Comparison of ENCODE assay signal across 8 mouse cellular contexts in the genomic region with DNA sequence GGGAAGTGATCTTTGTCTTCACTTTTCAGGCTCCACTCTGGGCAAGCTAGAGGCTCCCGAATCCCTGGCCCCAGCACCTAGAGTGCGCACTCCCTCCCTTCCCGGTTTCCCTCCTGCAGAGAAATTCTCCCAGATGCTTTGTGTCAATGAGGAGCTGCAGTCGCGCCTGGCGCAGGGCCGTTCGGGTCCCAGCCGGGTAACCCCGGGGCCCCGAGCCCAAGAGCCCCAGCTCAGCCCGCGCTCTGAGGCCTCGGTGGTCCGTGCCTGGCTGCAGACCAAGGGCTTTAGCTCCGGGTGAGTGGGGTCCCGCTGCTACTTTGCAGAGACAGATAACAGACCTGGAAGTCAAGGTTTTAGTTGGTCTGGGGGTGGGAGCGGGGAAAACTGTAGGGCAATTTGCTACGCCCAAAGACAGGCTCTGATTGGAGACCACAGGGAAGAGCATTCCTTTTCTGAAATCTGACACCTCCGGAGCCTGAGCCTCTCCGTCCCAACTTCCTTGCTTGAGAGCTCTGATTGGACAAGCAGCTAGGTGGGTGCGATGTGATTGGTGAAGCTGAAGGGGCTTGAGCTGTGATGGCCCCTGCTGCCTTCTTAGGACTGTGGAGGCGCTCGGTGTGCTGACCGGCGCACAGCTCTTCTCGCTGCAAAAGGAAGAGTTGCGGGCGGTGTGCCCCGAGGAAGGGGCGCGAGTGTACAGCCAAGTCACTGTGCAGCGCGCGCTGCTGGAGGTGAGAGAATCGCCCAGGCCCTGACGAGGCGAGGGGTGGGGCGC. TPM values are rescaled to one million over a fixed set of nuclear protein-coding genes. Genes with fewer than 3 reads are reported as not detected.
DNase-seq lines count a peak whose midpoint lies in the region; ATAC-seq and TF ChIP-seq lines count a peak whose summit lies in the region.

No protein-coding gene starts in this region.

- H3K27ac ChIP-seq in hindbrain, postnatal 0 days: peak overlapping the region; percentile 66

- H3K4me2 ChIP-seq in hindbrain, postnatal 0 days (ENCODE audit: low read depth, low read length): peak overlapping the region; percentile 70

- intact Hi-C loops in left cerebral cortex, postnatal 36 days (cut with DNase I): loop anchor here (10.0 kb wide), 2 partner anchors 803 to 1183 kb away; partner anchors contain the start of gene Tmc4

- 1% methylated on average over 39 of the region's 39 CpGs for WGBS in hindbrain, postnatal 0 days

- peaks cover 5% of the 10 kb centered on the region; the same call in 1 of the 2 replicates for H3K27me3 ChIP-seq in hindbrain, postnatal 0 days (ENCODE audit: insufficient read depth, low read length)

- no peak; the same call in 1 of the 2 replicates for TF ChIP-seq CTCF in hindbrain, postnatal 0 days (IDR thresholded peaks at IDR 0.05; ENCODE audit: low read depth)

- H3K4me1 ChIP-seq in hindbrain, postnatal 0 days (ENCODE audit: insufficient read depth, low read length): peaks cover 11% of the 10 kb centered on the region

- no peaks in the 10 kb centered on the region for H3K9me3 ChIP-seq in hindbrain, postnatal 0 days (ENCODE audit: low read length)

- H3K36me3 ChIP-seq in hindbrain, postnatal 0 days (ENCODE audit: insufficient read depth, low read length): peaks cover 12% of the 10 kb centered on the region

- peak overlapping the region; percentile 32 for H3K4me3 ChIP-seq in hindbrain, postnatal 0 days (ENCODE audit: low read length)

- DNase-seq in adrenal gland, adult 2 months: peak; percentile 88
- DNase-seq in gastrocnemius, postnatal 10 days: peak; percentile 60
- DNase-seq in hindbrain, postnatal 0 days (ENCODE audit: low spot score): peak; percentile 89
- DNase-seq in left cerebral cortex, postnatal 36 days (ENCODE audit: low spot score in 2 of 2): peak; percentile 63 to 68
- peak; percentile 88 for DNase-seq in skeletal muscle tissue, adult 2 months (ENCODE audit: low read depth, low spot score)

- peak; percentile 87 for ATAC-seq in common myeloid progenitor, adult 5-6 weeks (replicated peaks; ENCODE audit: low read depth, poor library complexity, severe bottlenecking)
- peak; percentile 95 for ATAC-seq in hindbrain, postnatal 0 days
- peak; percentile 43; the same call in 1 of the 2 replicates for ATAC-seq in megakaryocyte-erythroid progenitor cell, adult 5-6 weeks (replicated peaks; ENCODE audit: low FRiP score, low TSS enrichment, poor library complexity, severe bottlenecking)
- no peak for ATAC-seq in inflammation-experienced regulatory T-cells, adult 6 months

- peak overlapping the region; percentile 14; the same call in 1 of the 2 replicates for H3K9ac ChIP-seq in hindbrain, postnatal 0 days (replicated peaks; ENCODE audit: low read length)

RNA-seq across cellular contexts. Expression of gene Eps8l1, which starts 17.7 kb away (rescaled TPM):
- 1 to 10 TPM; 5.2 to 6.9 TPM for total RNA-seq in adrenal gland, adult 2 months (2021)
- 2.5 and 5.0 TPM in 2 replicates for polyA plus RNA-seq in adrenal gland, adult 2 months (2012; rRNA removed)
- total RNA-seq in common myeloid progenitor, adult 5-6 weeks (2017): 4.2 and 5.6 TPM in 2 replicates
- 1 to 10 TPM; 2.2 to 3.5 TPM for total RNA-seq in gastrocnemius, postnatal 10 days (2021)
- 5.0 and 5.8 TPM in 2 replicates for total RNA-seq in hindbrain, postnatal 0 days (2014; rRNA removed)
- polyA plus RNA-seq in hindbrain, postnatal 0 days (2015; fragmentation: Nextera tagmentation; extraction: Ambion mirVana): 5.7 and 7.7 TPM in 2 replicates
- total RNA-seq in left cerebral cortex, postnatal 36 days (2021): 1 to 10 TPM; 3.1 to 3.4 TPM
- total RNA-seq in megakaryocyte-erythroid progenitor cell, adult 5-6 weeks (2014; fragmentation: Nextera tagmentation): 4.8 and 6.7 TPM in 2 replicates
- total RNA-seq in megakaryocyte-erythroid progenitor cell, adult 5-6 weeks (2017): 0.89 and 5.0 TPM in 2 replicates
- 10 to 100 TPM in 2 of 3 experiments, 1 to 10 TPM in 1; 3.8 to 22.3 (median 12.5) TPM for polyA plus RNA-seq in inflammation-experienced regulatory T-cells, adult 6 months (2017; shearing (Covaris generic))

RNA-seq across cellular contexts. Expression of gene Ppp1r12c, which starts 23.3 kb away (rescaled TPM):
- 100 to 1,000 TPM in 1 of 2 experiments, 10 to 100 TPM in 1; 93.3 to 102 TPM for total RNA-seq in adrenal gland, adult 2 months (2021)
- polyA plus RNA-seq in adrenal gland, adult 2 months (2012; rRNA removed): 101 and 164 TPM in 2 replicates
- 90.2 and 117 TPM in 2 replicates for total RNA-seq in common myeloid progenitor, adult 5-6 weeks (2017)
- total RNA-seq in gastrocnemius, postnatal 10 days (2021): 10 to 100 TPM; 37.9 to 52.6 TPM
- total RNA-seq in hindbrain, postnatal 0 days (2014; rRNA removed): 88.2 and 109 TPM in 2 replicates
- 33.9 and 42.0 TPM in 2 replicates for polyA plus RNA-seq in hindbrain, postnatal 0 days (2015; fragmentation: Nextera tagmentation; extraction: Ambion mirVana)
- 100 to 1,000 TPM; 142 to 168 TPM for total RNA-seq in left cerebral cortex, postnatal 36 days (2021)
- 118 and 125 TPM in 2 replicates for total RNA-seq in megakaryocyte-erythroid progenitor cell, adult 5-6 weeks (2014; fragmentation: Nextera tagmentation)
- total RNA-seq in megakaryocyte-erythroid progenitor cell, adult 5-6 weeks (2017): 85.0 and 96.2 TPM in 2 replicates
- polyA plus RNA-seq in inflammation-experienced regulatory T-cells, adult 6 months (2017; shearing (Covaris generic)): 10 to 100 TPM; 19.1 to 23.9 (median 19.4) TPM

RNA-seq across cellular contexts. Expression of gene Rdh13, which starts 32.8 kb away (rescaled TPM):
- 10 to 100 TPM; 17.5 to 19.7 TPM for total RNA-seq in adrenal gland, adult 2 months (2021)
- polyA plus RNA-seq in adrenal gland, adult 2 months (2012; rRNA removed): 11.5 and 13.1 TPM in 2 replicates
- total RNA-seq in common myeloid progenitor, adult 5-6 weeks (2017): 14.0 and 15.1 TPM in 2 replicates
- 10 to 100 TPM; 14.3 to 18.9 TPM for total RNA-seq in gastrocnemius, postnatal 10 days (2021)
- 71.9 and 103 TPM in 2 replicates for total RNA-seq in hindbrain, postnatal 0 days (2014; rRNA removed)
- polyA plus RNA-seq in hindbrain, postnatal 0 days (2015; fragmentation: Nextera tagmentation; extraction: Ambion mirVana): 38.4 and 39.4 TPM in 2 replicates
- total RNA-seq in left cerebral cortex, postnatal 36 days (2021): 10 to 100 TPM; 23.9 to 26.3 TPM
- 8.3 and 13.6 TPM in 2 replicates for total RNA-seq in megakaryocyte-erythroid progenitor cell, adult 5-6 weeks (2014; fragmentation: Nextera tagmentation)
- total RNA-seq in megakaryocyte-erythroid progenitor cell, adult 5-6 weeks (2017): 14.7 and 17.3 TPM in 2 replicates
- polyA plus RNA-seq in inflammation-experienced regulatory T-cells, adult 6 months (2017; shearing (Covaris generic)): 10 to 100 TPM in 2 of 3 experiments, 1 to 10 TPM in 1; 6.2 to 24.7 (median 17.4) TPM

RNA-seq across cellular contexts. Expression of gene Tnnt1, which starts 38.0 kb away (rescaled TPM):
- 1 to 10 TPM in 1 of 2 experiments, under 1 TPM in 1; 0.37 to 1.6 TPM for total RNA-seq in adrenal gland, adult 2 months (2021)
- polyA plus RNA-seq in adrenal gland, adult 2 months (2012; rRNA removed): 0.17 TPM in 1 of 2 replicates, not detected in the other
- total RNA-seq in common myeloid progenitor, adult 5-6 weeks (2017): 6.1 and 6.6 TPM in 2 replicates
- total RNA-seq in gastrocnemius, postnatal 10 days (2021): 100 to 1,000 TPM; 288 to 386 TPM
- total RNA-seq in hindbrain, postnatal 0 days (2014; rRNA removed): 0.93 and 3.5 TPM in 2 replicates
- 2.9 and 3.6 TPM in 2 replicates for polyA plus RNA-seq in hindbrain, postnatal 0 days (2015; fragmentation: Nextera tagmentation; extraction: Ambion mirVana)
- total RNA-seq in left cerebral cortex, postnatal 36 days (2021): 1 to 10 TPM; 5.9 to 9.4 TPM
- 1.4 TPM in 1 of 2 replicates, not detected in the other for total RNA-seq in megakaryocyte-erythroid progenitor cell, adult 5-6 weeks (2014; fragmentation: Nextera tagmentation)
- 0.95 and 3.0 TPM in 2 replicates for total RNA-seq in megakaryocyte-erythroid progenitor cell, adult 5-6 weeks (2017)
- polyA plus RNA-seq in inflammation-experienced regulatory T-cells, adult 6 months (2017; shearing (Covaris generic)): 1 to 10 TPM; 6.4 to 8.0 (median 6.9) TPM

RNA-seq across cellular contexts. Expression of gene Tnni3, which starts 45.8 kb away (rescaled TPM):
- total RNA-seq in adrenal gland, adult 2 months (2021): 1 to 10 TPM in 1 of 2 experiments, not detected in 1; 1.7 TPM
- polyA plus RNA-seq in adrenal gland, adult 2 months (2012; rRNA removed): 3.3 and 4.7 TPM in 2 replicates
- 0.87 and 1.9 TPM in 2 replicates for total RNA-seq in common myeloid progenitor, adult 5-6 weeks (2017)
- total RNA-seq in gastrocnemius, postnatal 10 days (2021): 1 to 10 TPM; 1.4 to 2.3 TPM
- 1.9 TPM in 1 of 2 replicates, not detected in the other for total RNA-seq in hindbrain, postnatal 0 days (2014; rRNA removed)
- 2.1 and 3.9 TPM in 2 replicates for polyA plus RNA-seq in hindbrain, postnatal 0 days (2015; fragmentation: Nextera tagmentation; extraction: Ambion mirVana)
- under 1 TPM in 1 of 2 experiments, not detected in 1; 0.52 TPM for total RNA-seq in left cerebral cortex, postnatal 36 days (2021)
- 2.1 and 10.2 TPM in 2 replicates for total RNA-seq in megakaryocyte-erythroid progenitor cell, adult 5-6 weeks (2014; fragmentation: Nextera tagmentation)
- total RNA-seq in megakaryocyte-erythroid progenitor cell, adult 5-6 weeks (2017): 2.4 TPM in 1 of 2 replicates, not detected in the other
- polyA plus RNA-seq in inflammation-experienced regulatory T-cells, adult 6 months (2017; shearing (Covaris generic)): 1 to 10 TPM in 2 of 3 experiments, under 1 TPM in 1; 0.48 to 3.4 (median 1.4) TPM
